Mouse (Mus musculus) ES-Bruce4 (cell line): ENCODE data around the gene Bcl2l2. TPM values are rescaled to one million over a fixed set of nuclear protein-coding genes. Genes with fewer than 3 reads are reported as not detected.

ENCODE experiments used
- H3K27ac ChIP-seq: 2 replicates; pipeline ENCODE4 v1.5.1; 2012; ENCODE audit warnings: low read length, inconsistent platforms; ENCODE audit not compliant: insufficient read depth
- H3K27me3 ChIP-seq: 2 replicates; pipeline ENCODE4 v1.6.1; 2012; ENCODE audit warnings: mild to moderate bottlenecking, low read length, inconsistent platforms; ENCODE audit not compliant: control insufficient read depth, poor library complexity, insufficient read depth, severe bottlenecking
- H3K36me3 ChIP-seq: 2 replicates; pipeline ENCODE4 v1.6.1; 2012; ENCODE audit warnings: inconsistent platforms, mild to moderate bottlenecking, low read length, moderate library complexity; ENCODE audit not compliant: control insufficient read depth, poor library complexity, insufficient read depth, severe bottlenecking
- H3K4me1 ChIP-seq: one replicate; pipeline ENCODE4 v1.8.1; 2011; ENCODE audit warnings: low read length; ENCODE audit not compliant: control insufficient read depth, insufficient read depth
- H3K4me3 ChIP-seq: 2 replicates; pipeline ENCODE4 v1.5.1; 2011; ENCODE audit warnings: low read depth, mild to moderate bottlenecking, low read length
- H3K9ac ChIP-seq: 2 replicates; pipeline ENCODE4 v1.6.1; 2012; ENCODE audit warnings: low read depth, mild to moderate bottlenecking, inconsistent platforms; ENCODE audit not compliant: poor library complexity, severe bottlenecking
- H3K9me3 ChIP-seq: replicated peaks from 2 replicates; pipeline ENCODE4 v1.6.1; 2012; ENCODE audit warnings: mild to moderate bottlenecking, low read length, inconsistent platforms; ENCODE audit not compliant: control insufficient read depth, poor library complexity, insufficient read depth, severe bottlenecking
- CTCF ChIP-seq: IDR thresholded peaks from one replicate; pipeline ENCODE4 v1.8.1; 2011; ENCODE audit warnings: low read depth, low read length
- EP300 ChIP-seq: IDR thresholded peaks from 2 replicates; pipeline ENCODE4 v1.6.1; 2011; ENCODE audit warnings: low read depth, low read length; ENCODE audit not compliant: insufficient read depth
- POLR2A ChIP-seq: IDR thresholded peaks from one replicate; pipeline ENCODE4 v1.8.1; 2011; ENCODE audit warnings: low read length; ENCODE audit not compliant: insufficient read depth
- polyA plus RNA-seq: library from polyadenylated mRNA; stranded (reverse); fragments of >200 nt; gene quantifications from 2 replicates; pipeline ENCODE4 v1.2.4, GENCODE M21; 2011; ENCODE audit warnings: low read depth; ENCODE audit not compliant: missing spikeins, insufficient read depth, insufficient read length

The Bcl2l2 gene
- polyA plus RNA-seq, 1 experiment = 26.8 TPM

- peak overlapping the region; percentile 92 for H3K4me3 ChIP-seq
- H3K36me3 ChIP-seq = no peaks in the 10 kb centered on the region
- no peak overlapping the region for H3K27ac ChIP-seq
- no peaks in the 10 kb centered on the region for H3K27me3 ChIP-seq
- no peaks in the 10 kb centered on the region for H3K9me3 ChIP-seq
- no peaks in the 10 kb centered on the region for H3K4me1 ChIP-seq
- H3K9ac ChIP-seq = peak overlapping the region; percentile 87
- TF ChIP-seq CTCF = no peak
- TF ChIP-seq EP300 = no peak
- TF ChIP-seq POLR2A = peak; percentile 44
These were observed 19.5 kb upstream of the Bcl2l2 start for GRCm38 (mm10) chr14:54863501-54864312.

GRCm38 (mm10) chr14:54864313-54865036 lies 18.7 kb upstream of the Bcl2l2 start:
- Histone ChIP-seq H3K36me3 (no peaks in the 10 kb centered on the region), H3K27me3 (no peaks in the 10 kb centered on the region), H3K4me1 (no peaks in the 10 kb centered on the region), H3K9ac (peak overlapping the region; percentile 87), H3K9me3 (no peaks in the 10 kb centered on the region), H3K4me3 (peak overlapping the region; percentile 92), H3K27ac (no peak overlapping the region)
- TF ChIP-seq CTCF (no peak), POLR2A (no peak), EP300 (no peak)

GRCm38 (mm10) chr14:54865626-54866025 lies 17.6 kb upstream of the Bcl2l2 start:
- Histone ChIP-seq H3K9ac (no peak overlapping the region), H3K36me3 (no peaks in the 10 kb centered on the region), H3K9me3 (no peaks in the 10 kb centered on the region), H3K4me1 (no peaks in the 10 kb centered on the region), H3K27ac (no peak overlapping the region), H3K4me3 (no peak overlapping the region), H3K27me3 (no peaks in the 10 kb centered on the region)
- TF ChIP-seq POLR2A (no peak), EP300 (no peak), CTCF (no peak)

- Histone ChIP-seq H3K27me3 (no peaks in the 10 kb centered on the region), H3K9ac (no peak overlapping the region), H3K9me3 (no peaks in the 10 kb centered on the region), H3K4me1 (no peaks in the 10 kb centered on the region), H3K4me3 (no peak overlapping the region), H3K36me3 (no peaks in the 10 kb centered on the region), H3K27ac (no peak overlapping the region)
- TF ChIP-seq POLR2A = no peak
- TF ChIP-seq CTCF = no peak
- no peak for TF ChIP-seq EP300
These were observed 16.9 kb upstream of the Bcl2l2 start for GRCm38 (mm10) chr14:54866268-54866667.

GRCm38 (mm10) chr14:54866936-54867335 lies 16.2 kb upstream of the Bcl2l2 start:
- peak; percentile 95 for TF ChIP-seq CTCF
- no peak for TF ChIP-seq POLR2A
- no peak for TF ChIP-seq EP300

GRCm38 (mm10) chr14:54868026-54868425 lies 15.2 kb upstream of the Bcl2l2 start:
- Histone ChIP-seq H3K36me3 (no peaks in the 10 kb centered on the region), H3K9ac (no peak overlapping the region), H3K27me3 (no peaks in the 10 kb centered on the region), H3K4me1 (no peaks in the 10 kb centered on the region), H3K4me3 (no peak overlapping the region), H3K27ac (no peak overlapping the region), H3K9me3 (no peaks in the 10 kb centered on the region)
- TF ChIP-seq EP300 = no peak
- no peak for TF ChIP-seq CTCF
- no peak for TF ChIP-seq POLR2A

More at GRCm38 (mm10) chr14:54866936-54867335, 16.2 kb upstream of the Bcl2l2 start:
- H3K9ac ChIP-seq = no peak overlapping the region
- no peaks in the 10 kb centered on the region for H3K4me1 ChIP-seq
- H3K9me3 ChIP-seq = no peaks in the 10 kb centered on the region
- no peak overlapping the region for H3K27ac ChIP-seq
- no peaks in the 10 kb centered on the region for H3K36me3 ChIP-seq
- no peaks in the 10 kb centered on the region for H3K27me3 ChIP-seq
- no peak overlapping the region for H3K4me3 ChIP-seq
